Mouse (Mus musculus) testis, adult 2 months (tissue): ENCODE results near the gene BC016579.

Experiments
- CTCF ChIP-seq: fragments of 200-500 bp; IDR thresholded peaks from 2 replicates; pipeline ENCODE4 v1.5.1; 2012; ENCODE audit warnings: low read depth, mild to moderate bottlenecking, inconsistent platforms, low read length, moderate library complexity; ENCODE audit not compliant: control insufficient read depth, insufficient read depth, insufficient replicate concordance
- POLR2A ChIP-seq: fragments of 200-500 bp; IDR thresholded peaks from 2 replicates; pipeline ENCODE4 v1.6.1; 2012; ENCODE audit warnings: low read depth, mild to moderate bottlenecking, inconsistent platforms, low read length, moderate library complexity; ENCODE audit not compliant: control insufficient read depth

DNA sequence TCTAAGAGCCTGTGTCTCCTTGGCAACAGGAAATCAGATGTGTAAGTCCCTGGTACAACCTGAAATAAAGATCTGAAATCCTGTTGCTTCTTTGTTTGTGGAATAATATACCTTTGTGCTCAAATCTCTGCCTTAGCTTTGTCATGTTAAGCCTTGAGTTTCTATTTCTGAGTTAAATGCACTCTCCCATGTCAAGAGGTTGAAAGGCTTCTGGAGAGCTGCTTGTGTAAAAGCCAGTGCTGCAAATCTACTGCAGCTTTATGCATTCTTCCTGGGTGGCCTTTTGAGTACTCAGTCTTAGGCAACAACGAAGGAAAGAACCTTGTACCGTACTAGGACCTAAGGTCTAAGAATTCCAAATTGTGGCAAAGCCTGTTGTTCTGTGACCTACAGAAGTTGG is 40.6 kb downstream of the BC016579 start:
- no peak for TF ChIP-seq POLR2A
- TF ChIP-seq CTCF, result no peak
